Mouse (Mus musculus) frontal cortex, postnatal 10 days (tissue): ENCODE data around the gene Rbp1.

ENCODE experiments used
- DNase-seq, 2 experiments: peaks; one replicate each; pipeline ENCODE4 v3.0.0; 2022; ENCODE audit warnings: low spot score in 2 of 2, mixed read lengths in 1 of 2

Gene Rbp1

DNA sequence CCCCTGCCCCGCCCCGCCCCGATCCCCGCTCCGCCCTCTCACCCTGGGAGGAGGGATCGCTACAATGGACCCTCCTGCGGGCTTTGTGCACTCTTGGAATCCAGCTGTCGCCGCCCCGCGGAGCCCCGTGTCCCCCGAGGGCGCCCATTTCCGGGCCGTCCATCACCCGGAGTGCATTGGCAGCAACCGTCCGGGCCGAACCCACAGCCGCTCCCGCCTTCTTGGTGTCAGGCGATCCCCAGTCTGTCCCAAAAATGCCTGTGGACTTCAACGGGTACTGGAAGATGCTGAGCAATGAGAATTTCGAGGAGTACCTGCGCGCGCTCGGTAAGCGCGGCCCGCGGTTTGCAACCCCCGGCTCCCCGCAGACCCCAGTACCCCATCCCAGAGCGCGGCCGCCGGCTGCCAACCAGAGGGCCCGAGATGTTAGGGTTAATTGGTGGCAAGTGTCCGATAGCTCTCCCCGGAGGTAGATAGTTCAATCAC is 2.0 kb downstream of the Rbp1 start:
- no peak for DNase-seq

DNA sequence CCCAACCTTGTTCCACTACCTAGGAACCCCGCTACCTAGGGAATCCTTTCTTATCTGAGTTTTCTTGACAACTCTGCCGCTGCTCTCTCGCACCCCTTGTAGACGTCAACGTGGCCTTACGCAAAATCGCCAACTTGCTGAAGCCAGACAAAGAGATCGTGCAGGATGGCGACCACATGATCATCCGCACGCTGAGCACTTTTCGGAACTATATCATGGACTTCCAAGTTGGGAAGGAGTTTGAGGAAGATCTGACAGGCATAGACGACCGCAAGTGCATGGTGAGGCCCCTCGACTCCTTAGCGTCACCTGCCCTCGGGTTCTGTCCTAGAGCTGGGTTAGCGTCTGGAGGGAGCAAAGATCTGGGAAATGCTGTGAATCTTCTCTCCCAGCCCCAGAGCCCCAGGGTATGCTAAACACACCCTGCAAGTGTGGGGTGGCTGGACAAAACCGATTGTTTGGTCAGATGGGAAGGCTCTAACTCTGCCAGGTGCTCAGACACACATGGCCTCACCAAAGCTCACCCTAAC is 2.7 kb downstream of the Rbp1 start:
- no peak for DNase-seq

DNA sequence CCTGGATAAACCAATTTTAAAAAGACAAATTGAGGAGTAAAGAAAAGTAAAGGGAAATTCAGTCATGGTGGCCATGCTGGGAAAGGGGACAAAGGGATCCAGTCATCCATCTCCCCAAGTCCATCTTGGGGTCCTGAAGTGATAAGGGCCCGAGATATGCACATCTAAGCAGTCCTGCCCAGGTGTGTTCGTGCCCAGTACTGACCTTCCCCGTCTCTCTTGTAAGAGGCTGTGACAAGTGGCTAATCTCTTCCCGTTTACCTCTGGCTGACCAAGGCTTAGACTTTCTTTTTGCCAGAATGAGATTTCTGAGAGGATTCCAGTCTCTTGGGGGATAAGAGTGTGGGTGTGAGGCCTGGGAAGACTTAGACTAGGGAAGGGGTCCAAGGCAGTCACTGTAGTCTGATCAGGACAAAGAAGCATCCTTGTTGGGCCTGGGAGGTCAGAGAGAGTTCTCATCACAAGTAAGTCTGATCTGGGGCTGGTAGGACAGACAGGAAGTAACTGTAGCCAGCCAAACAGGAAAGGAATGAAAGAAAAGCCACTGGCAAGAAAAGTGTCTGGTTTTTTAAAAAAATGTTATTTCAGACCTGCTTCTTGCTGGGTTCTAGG is 5.3 kb downstream of the Rbp1 start:
- no peak for DNase-seq

DNA sequence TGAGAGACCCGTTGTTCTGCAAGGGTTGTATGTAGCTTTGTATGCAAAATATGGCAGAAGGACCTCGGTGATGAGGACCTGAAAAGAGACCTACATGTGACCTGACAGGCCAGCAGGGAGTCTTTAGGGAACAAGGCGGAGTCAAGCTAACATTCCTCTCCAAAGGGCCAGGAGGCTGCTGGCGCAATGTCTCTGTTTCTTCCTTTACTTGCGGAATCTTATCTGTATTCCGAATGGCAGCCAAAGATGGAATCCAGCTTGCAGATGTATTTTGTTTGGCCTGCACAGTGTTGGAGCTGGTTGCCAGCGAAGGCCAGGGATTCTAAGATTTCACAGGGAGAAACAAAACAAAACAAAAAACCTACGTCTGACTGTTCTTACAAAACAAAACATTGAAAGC is 6.0 kb downstream of the Rbp1 start:
- DNase-seq = no peak

DNA sequence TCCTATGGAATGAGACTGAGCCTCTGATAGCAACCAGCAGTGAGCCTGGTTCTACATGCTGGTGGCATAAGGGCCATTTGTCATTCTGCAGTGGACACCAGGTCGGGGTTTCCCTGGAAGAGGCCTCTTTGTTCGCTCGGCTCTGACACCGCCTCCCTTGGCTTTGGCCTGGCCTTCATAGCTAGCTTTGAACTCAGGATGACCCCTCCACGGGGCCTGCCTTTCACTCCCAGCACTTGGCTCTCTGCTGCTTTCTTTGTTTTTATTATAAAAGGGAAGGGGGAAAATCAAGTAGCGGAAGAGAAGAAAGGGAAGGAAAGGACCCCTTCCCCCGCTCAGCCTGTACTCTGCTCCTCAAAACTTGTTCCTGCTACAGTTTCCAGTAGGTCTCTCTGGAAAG is 7.0 kb downstream of the Rbp1 start:
- DNase-seq = peak in 1 of 2 experiments; percentile 20

GRCm38 (mm10) chr9:98430528-98430927 is 7.8 kb downstream of the Rbp1 start:
- DNase-seq = no peak

DNA sequence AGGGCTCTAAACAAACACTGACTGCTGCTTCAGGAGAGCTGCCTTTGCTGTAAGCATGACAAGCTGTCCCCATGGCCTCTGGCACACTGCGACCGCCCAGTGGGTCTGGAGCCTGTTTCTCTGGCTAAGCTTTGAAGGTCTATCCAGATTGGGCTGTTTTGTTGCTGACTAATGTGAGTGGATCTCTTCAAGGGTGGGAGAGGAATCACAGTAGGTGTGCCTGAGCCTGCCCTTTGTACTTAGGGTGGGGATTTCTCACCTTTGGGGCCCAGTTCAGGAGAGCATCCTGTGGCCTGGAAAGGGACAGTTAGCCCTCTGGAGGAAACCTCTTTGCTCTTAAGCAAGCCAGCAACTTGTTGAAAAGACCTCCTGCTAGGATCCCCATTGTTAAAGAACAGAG is 10.3 kb downstream of the Rbp1 start:
- DNase-seq = no peak

DNA sequence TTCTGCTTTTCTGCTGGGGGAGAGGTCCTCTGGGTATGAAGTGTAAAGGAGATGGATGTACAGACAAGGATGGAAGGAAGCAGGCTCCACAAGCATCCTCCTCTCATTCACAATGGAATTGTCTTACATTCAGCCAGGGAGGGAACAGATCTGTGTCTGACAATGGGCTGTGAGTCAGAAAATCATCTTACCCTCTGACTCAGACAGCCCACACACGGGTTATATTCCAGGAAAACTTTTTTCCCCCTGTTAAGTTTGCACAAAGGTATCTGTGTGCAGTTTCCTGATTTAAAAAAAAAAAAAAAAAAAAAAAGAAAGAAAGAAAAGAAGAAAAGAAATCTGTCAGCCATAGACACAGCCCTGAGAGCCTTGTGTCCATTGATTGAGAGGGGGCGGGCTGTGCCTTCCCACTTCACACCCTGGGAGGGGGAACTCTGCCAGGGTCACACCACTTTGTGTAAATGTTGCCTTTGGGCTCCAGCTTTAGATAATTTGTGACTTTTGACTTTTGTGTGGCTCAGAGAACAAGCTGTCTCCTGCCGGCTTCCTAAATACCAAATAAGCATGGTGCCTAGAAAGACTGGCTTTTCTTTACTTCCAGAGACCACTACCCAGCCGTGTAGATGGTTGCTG is 11.3 kb downstream of the Rbp1 start:
- DNase-seq = no peak

- DNase-seq = no peak
These were observed 15.1 kb downstream of the Rbp1 start for GRCm38 (mm10) chr9:98437819-98438218.

GRCm38 (mm10) chr9:98439091-98439490 is 16.3 kb downstream of the Rbp1 start:
- no peak for DNase-seq

GRCm38 (mm10) chr9:98442638-98443037 is 19.9 kb downstream of the Rbp1 start:
- no peak for DNase-seq

- no peak for DNase-seq
These were observed 22.8 kb downstream of the Rbp1 start for GRCm38 (mm10) chr9:98445359-98446149.

GRCm38 (mm10) chr9:98450976-98451375 is 28.2 kb downstream of the Rbp1 start:
- DNase-seq = no peak

GRCm38 (mm10) chr9:98466709-98467108 is 43.9 kb downstream of the Rbp1 start:
- DNase-seq = no peak

GRCm38 (mm10) chr9:98480172-98480749 is 57.5 kb downstream of the Rbp1 start:
- DNase-seq = no peak

GRCm38 (mm10) chr9:98482256-98482655 is 59.5 kb downstream of the Rbp1 start:
- no peak for DNase-seq

- DNase-seq = no peak
These were observed 62.3 kb downstream of the Rbp1 start for GRCm38 (mm10) chr9:98485020-98485419.

DNA sequence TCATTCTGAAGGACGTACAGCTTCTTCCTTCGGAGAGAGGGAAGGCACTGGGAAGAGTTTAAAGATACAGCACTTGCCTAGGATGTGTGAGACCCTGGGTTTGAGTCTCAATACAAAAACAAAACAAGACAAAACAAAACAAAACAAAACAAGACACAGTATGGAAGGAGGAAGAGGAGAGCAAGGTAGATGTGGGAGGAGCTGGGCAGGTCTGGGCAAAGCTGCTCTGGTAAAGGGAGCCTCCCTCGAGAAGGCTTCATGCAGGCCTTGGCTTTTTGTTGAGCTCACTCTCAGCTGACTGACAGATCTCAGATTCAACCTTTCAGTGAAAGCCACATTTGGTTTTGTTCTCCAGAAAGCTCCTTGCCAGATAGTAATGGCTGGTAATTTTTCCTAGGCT is 63.1 kb downstream of the Rbp1 start, which contains the start of gene Rbp2:
TSS of gene Rbp2 (plus strand) at position 301 of the 400 bp plus-strand sequence.
- no peak for DNase-seq

DNA sequence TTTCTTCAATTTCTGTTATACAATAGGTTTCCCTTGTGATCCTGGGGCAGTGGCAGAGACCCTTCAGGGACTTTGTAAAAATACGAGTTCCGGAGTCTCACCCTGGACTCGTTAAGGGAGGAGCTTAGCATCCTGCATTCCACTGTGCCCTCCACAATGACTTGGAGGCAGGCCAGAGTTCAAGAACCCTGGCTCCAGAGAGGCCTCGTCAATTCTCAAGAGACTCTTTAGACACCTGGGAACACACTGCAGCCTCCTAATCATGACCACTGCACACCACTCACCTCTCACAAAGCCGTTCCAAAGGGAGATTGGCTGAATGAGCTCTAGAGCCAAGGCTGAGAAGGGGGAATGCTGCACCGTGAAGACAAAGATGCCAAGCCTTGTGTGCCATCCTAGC is 64.5 kb downstream of the Rbp1 start:
- no peak for DNase-seq

GRCm38 (mm10) chr9:98489532-98489931 is 66.8 kb downstream of the Rbp1 start:
- no peak for DNase-seq

GRCm38 (mm10) chr9:98490128-98490527 is 67.4 kb downstream of the Rbp1 start:
- no peak for DNase-seq

DNA sequence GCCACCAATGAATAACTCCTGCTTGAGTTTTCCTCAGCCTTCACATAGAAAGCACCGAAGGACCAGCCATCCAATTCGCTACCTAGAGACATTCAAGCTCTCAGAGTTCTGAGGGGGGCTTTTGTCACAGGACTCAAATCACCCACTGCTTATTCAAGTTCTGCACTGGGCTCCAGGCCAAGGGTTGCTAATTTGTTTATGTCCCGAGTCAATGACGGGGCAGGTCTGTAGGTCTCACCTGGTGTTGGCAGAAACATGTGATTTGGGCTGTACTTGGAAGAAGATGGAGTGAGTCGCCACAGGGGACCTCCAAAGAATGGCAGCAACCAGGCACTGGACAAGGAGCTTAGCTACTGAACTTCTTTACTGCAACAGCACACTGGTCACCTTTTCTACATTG is 68.3 kb downstream of the Rbp1 start:
- DNase-seq = no peak
